Mouse (Mus musculus) skeletal muscle tissue, adult 2 months (tissue): ENCODE measurements around the gene Rexo5.

Source experiments
- DNase-seq: peaks from one replicate; pipeline ENCODE4 v3.0.0-alpha.2; 2012; ENCODE audit warnings: low read depth, low spot score

The Rexo5 gene

GRCm38 (mm10) chr7:119793586-119794250, at the start of gene Rexo5, which contains the start of gene Eri2:
Rexo5 (plus strand) TSS chr7:119794006.
Eri2 (minus strand) TSS chr7:119794058.
- peak; percentile 42 for DNase-seq

- DNase-seq = no peak
Measured at GRCm38 (mm10) chr7:119744321-119744720, 49.5 kb upstream of the Rexo5 start.

- no peak for DNase-seq
Measured at GRCm38 (mm10) chr7:119745869-119746268, 47.9 kb upstream of the Rexo5 start.

- no peak for DNase-seq
Measured at GRCm38 (mm10) chr7:119748761-119749160, 45.0 kb upstream of the Rexo5 start.

GRCm38 (mm10) chr7:119749942-119750341, 43.9 kb upstream of the Rexo5 start:
- DNase-seq = no peak

GRCm38 (mm10) chr7:119753696-119754095, 40.1 kb upstream of the Rexo5 start:
- no peak for DNase-seq

- DNase-seq = no peak
Measured at GRCm38 (mm10) chr7:119760527-119760951, 33.3 kb upstream of the Rexo5 start, which contains the start of gene Acsm3. Acsm3 (plus strand) TSS chr7:119760923.

GRCm38 (mm10) chr7:119762166-119762697, 31.6 kb upstream of the Rexo5 start:
- DNase-seq = no peak

- no peak for DNase-seq
Measured at GRCm38 (mm10) chr7:119764377-119764776, 29.4 kb upstream of the Rexo5 start.

GRCm38 (mm10) chr7:119766996-119767395, 26.8 kb upstream of the Rexo5 start:
- DNase-seq = no peak

- DNase-seq = no peak
Measured at GRCm38 (mm10) chr7:119769895-119770294, 23.9 kb upstream of the Rexo5 start.

- DNase-seq = peak; percentile 60
Measured at GRCm38 (mm10) chr7:119783453-119783852, 10.4 kb upstream of the Rexo5 start.

GRCm38 (mm10) chr7:119784908-119785307, 8.9 kb upstream of the Rexo5 start:
- DNase-seq = no peak

GRCm38 (mm10) chr7:119789024-119789423, 4.8 kb upstream of the Rexo5 start:
- DNase-seq = no peak

GRCm38 (mm10) chr7:119794251-119794638, 439 bp downstream of the Rexo5 start:
- DNase-seq = no peak

- no peak for DNase-seq
Measured at GRCm38 (mm10) chr7:119795311-119795710, 1.5 kb downstream of the Rexo5 start.

GRCm38 (mm10) chr7:119800488-119800887, 6.7 kb downstream of the Rexo5 start:
- no peak for DNase-seq

GRCm38 (mm10) chr7:119800991-119801390, 7.2 kb downstream of the Rexo5 start:
- DNase-seq = no peak

- no peak for DNase-seq
Measured at GRCm38 (mm10) chr7:119807396-119807795, 13.6 kb downstream of the Rexo5 start.

GRCm38 (mm10) chr7:119808723-119809122, 14.9 kb downstream of the Rexo5 start:
- DNase-seq = no peak

GRCm38 (mm10) chr7:119835371-119835770, 41.6 kb downstream of the Rexo5 start:
- DNase-seq = no peak

- no peak for DNase-seq
Measured at GRCm38 (mm10) chr7:119835996-119836777, 42.4 kb downstream of the Rexo5 start.
